ENCODE assay signal across 8 mouse cellular contexts in the genomic region with DNA sequence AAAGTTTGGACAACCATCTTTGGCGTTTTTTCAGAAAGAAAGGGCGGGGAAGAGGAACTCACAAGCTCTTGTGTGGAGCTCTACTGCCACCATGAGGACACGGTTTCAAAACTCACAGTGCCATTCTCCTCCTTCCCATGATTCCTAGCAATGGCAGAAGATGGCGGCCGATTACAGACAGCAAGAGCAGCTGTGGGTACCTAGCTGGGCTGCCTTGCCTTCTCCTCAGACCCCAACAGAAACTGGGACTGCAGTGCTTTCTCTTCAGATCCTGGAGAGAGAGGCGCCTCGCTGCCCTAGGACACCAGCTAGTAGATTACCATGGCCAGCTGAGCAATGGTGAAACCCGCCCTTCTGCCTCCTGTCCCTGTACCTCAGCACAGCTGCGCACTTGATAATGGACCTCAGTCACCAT.
DNase-seq lines count a peak whose midpoint lies in the region; ATAC-seq lines count a peak whose summit lies in the region.
"Not testable (repeated sequence)": the region's sequence is repeated elsewhere in the genome, so short reads cannot be mapped to it uniquely, and the experiment has no call there.

No protein-coding gene starts in this region.

- peak; percentile 7 for DNase-seq in CD4-positive, CD25-positive, alpha-beta regulatory T cell, adult 2 months (ENCODE audit: low read depth, low spot score)
- DNase-seq in cerebellum, adult 11 months = peak; percentile 55
- DNase-seq in forebrain, embryonic 14.5 days (ENCODE audit: low spot score) = not testable (repeated sequence)
- peak; percentile 22 for DNase-seq in liver
- peak; percentile 57 for DNase-seq in ovary, postnatal 36 days (ENCODE audit: low spot score)

- H3K4me2 ChIP-seq in forebrain, embryonic 14.5 days (ENCODE audit: low read length) = peak overlapping the region; percentile 21; the same call in 1 of the 2 replicates
- peak overlapping the region; percentile 50; the same call in 1 of the 2 replicates for H3K4me2 ChIP-seq in heart, embryonic 16.5 days (ENCODE audit: low read depth, low read length)
- H3K4me2 ChIP-seq in intestine, embryonic 16.5 days (ENCODE audit: low read depth, low read length) = peak overlapping the region; percentile 22; the same call in 1 of the 2 replicates

- peak overlapping the region; percentile 20 for H3K4me3 ChIP-seq in forebrain, embryonic 14.5 days (ENCODE audit: low read depth, low read length)
- peak overlapping the region; percentile 38 for H3K4me3 ChIP-seq in heart, embryonic 16.5 days (ENCODE audit: low read length)
- peak overlapping the region; percentile 23 for H3K4me3 ChIP-seq in intestine, embryonic 16.5 days (ENCODE audit: low read length)
- H3K4me3 ChIP-seq in megakaryocyte, embryonic 14.5 days (replicated peaks) = peak overlapping the region; percentile 89

- not testable (repeated sequence) for H3K4me1 ChIP-seq in forebrain, embryonic 14.5 days (ENCODE audit: control insufficient read depth, insufficient read depth, low read length); heart, embryonic 16.5 days (ENCODE audit: control insufficient read depth, insufficient read depth, low read length); intestine, embryonic 16.5 days (ENCODE audit: control insufficient read depth, insufficient read depth, low read length)
- H3K4me1 ChIP-seq in megakaryocyte, embryonic 14.5 days = peaks cover 72% of the 10 kb centered on the region

- ATAC-seq in forebrain, embryonic 14.5 days; heart, embryonic 16.5 days (replicated peaks; ENCODE audit: extremely low read depth, insufficient read depth, low FRiP score); intestine, embryonic 16.5 days: not testable (repeated sequence)

- H3K9ac ChIP-seq in forebrain, embryonic 14.5 days (ENCODE audit: low read length); heart, embryonic 16.5 days (ENCODE audit: low read length): not testable (repeated sequence)
- H3K9ac ChIP-seq in intestine, embryonic 16.5 days (ENCODE audit: low read depth, low read length) = peak overlapping the region; percentile 19; the same call in 1 of the 2 replicates

- H3K9me3 ChIP-seq in forebrain, embryonic 14.5 days (replicated peaks; ENCODE audit: control insufficient read depth, low read length); heart, embryonic 16.5 days (replicated peaks; ENCODE audit: control insufficient read depth, low read length); intestine, embryonic 16.5 days (ENCODE audit: control insufficient read depth, low read length); megakaryocyte, embryonic 14.5 days: not testable (repeated sequence)

- 57% methylated on average over 9 of the region's 9 CpGs for WGBS in forebrain, embryonic 14.5 days
- 77% methylated on average over 9 of the region's 9 CpGs for WGBS in heart, embryonic 16.5 days
- 75% methylated on average over 9 of the region's 9 CpGs for WGBS in intestine, embryonic 16.5 days

- not testable (repeated sequence) for H3K27me3 ChIP-seq in forebrain, embryonic 14.5 days (replicated peaks; ENCODE audit: control insufficient read depth, insufficient read depth, low read length); heart, embryonic 16.5 days (ENCODE audit: control insufficient read depth, insufficient read depth, low read length); intestine, embryonic 16.5 days (replicated peaks; ENCODE audit: control insufficient read depth, insufficient read depth, low read length); megakaryocyte, embryonic 14.5 days (replicated peaks)

- H3K27ac ChIP-seq in forebrain, embryonic 14.5 days (ENCODE audit: low read depth, low read length); heart, embryonic 16.5 days (ENCODE audit: low read length); intestine, embryonic 16.5 days (ENCODE audit: low read length): not testable (repeated sequence)

- H3K36me3 ChIP-seq in forebrain, embryonic 14.5 days (ENCODE audit: control insufficient read depth, insufficient read depth, low read length); heart, embryonic 16.5 days (ENCODE audit: control insufficient read depth, insufficient read depth); intestine, embryonic 16.5 days (ENCODE audit: control insufficient read depth, insufficient read depth, low read length); megakaryocyte, embryonic 14.5 days (replicated peaks; ENCODE audit: low read length): not testable (repeated sequence)

Comparison
In these comparisons a context has a peak if more than half of its experiments do, and no peak if none do; other contexts are left out.
1. H3K4me3 ChIP-seq: peak in every context shown above with its lines; median percentile 89 in megakaryocyte, embryonic 14.5 days; 38 in heart, embryonic 16.5 days; 23 in intestine, embryonic 16.5 days; 20 in forebrain, embryonic 14.5 days.